14 mouse cellular contexts compared by ENCODE assay signal in the genomic region with DNA sequence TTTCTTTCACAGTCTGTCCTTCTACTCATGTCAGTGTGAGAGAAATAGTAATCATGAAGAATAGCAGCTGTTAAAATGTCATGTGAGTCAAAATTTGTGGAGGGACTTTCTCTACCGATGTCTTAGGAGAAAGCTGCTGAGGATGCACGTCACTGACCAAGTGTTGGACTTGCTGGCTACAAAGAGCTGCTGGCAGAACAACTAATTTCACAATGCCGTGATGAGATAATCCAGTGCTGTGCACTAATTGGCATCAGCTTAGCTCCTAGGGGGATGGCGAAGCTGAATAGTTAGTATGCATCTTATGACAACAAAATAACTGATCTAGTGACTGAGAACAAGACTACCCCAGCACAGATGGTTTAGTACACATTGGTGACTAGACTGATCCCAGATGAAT. TPM values are rescaled to one million over a fixed set of nuclear protein-coding genes. Genes with fewer than 3 reads are reported as not detected.
DNase-seq lines count a peak whose midpoint lies in the region; ATAC-seq lines count a peak whose summit lies in the region.
"Had no signal": no experiment of that assay in that cellular context is flagged by ENCODE, and none has a peak within 500 bp of the region (broad histone marks: within the 10 kb centered on the region; RNA-seq: fewer than 3 reads in every experiment).

No protein-coding gene starts in this region.

- no peak overlapping the region for H3K27ac ChIP-seq in forebrain, embryonic 11.5 days (ENCODE audit: low read depth, low read length)
- no peak overlapping the region for H3K27ac ChIP-seq in kidney, embryonic 16.5 days (ENCODE audit: low read length)
- H3K27ac ChIP-seq: heart, embryonic 15.5 days; stomach, embryonic 15.5 days had no signal

- WGBS in forebrain, embryonic 11.5 days: 24% methylated on average over 4 of the region's 4 CpGs
- WGBS in kidney, embryonic 16.5 days: 57% methylated on average over 4 of the region's 4 CpGs

- ATAC-seq in forebrain, embryonic 11.5 days (replicated peaks; ENCODE audit: low FRiP score): peak; percentile 66
- ATAC-seq in kidney, embryonic 16.5 days (ENCODE audit: low FRiP score, low TSS enrichment): no peak

- no peak overlapping the region for H3K4me3 ChIP-seq in forebrain, embryonic 11.5 days (ENCODE audit: low read depth, low read length)
- no peak overlapping the region for H3K4me3 ChIP-seq in kidney, embryonic 16.5 days (ENCODE audit: low read length)
- H3K4me3 ChIP-seq: erythroblast, embryonic 14.5 days; heart, embryonic 15.5 days; stomach, embryonic 15.5 days had no signal

- H3K9ac ChIP-seq in forebrain, embryonic 11.5 days (ENCODE audit: low read length): no peak overlapping the region
- H3K9ac ChIP-seq in kidney, embryonic 16.5 days (replicated peaks; ENCODE audit: low read length): no peak overlapping the region
- H3K9ac ChIP-seq: heart, embryonic 15.5 days; stomach, embryonic 15.5 days had no signal

- no peaks in the 10 kb centered on the region for H3K27me3 ChIP-seq in forebrain, embryonic 11.5 days (ENCODE audit: control insufficient read depth, insufficient read depth, low read length)
- H3K27me3 ChIP-seq in kidney, embryonic 16.5 days (ENCODE audit: insufficient read depth, low read length): no peaks in the 10 kb centered on the region
- H3K27me3 ChIP-seq: heart, embryonic 15.5 days; stomach, embryonic 15.5 days had no signal

- H3K36me3 ChIP-seq in forebrain, embryonic 11.5 days (ENCODE audit: control insufficient read depth, insufficient read depth, low read length): no peaks in the 10 kb centered on the region
- H3K36me3 ChIP-seq in kidney, embryonic 16.5 days (ENCODE audit: insufficient read depth, low read length): no peaks in the 10 kb centered on the region
- H3K36me3 ChIP-seq: heart, embryonic 15.5 days; stomach, embryonic 15.5 days had no signal

- DNase-seq in layer of hippocampus, adult 9-11 months: peak; percentile 21
- no peak for DNase-seq in layer of hippocampus, postnatal 10 days (ENCODE audit: low spot score in 2 of 2)
- no peak for DNase-seq in forebrain, embryonic 11.5 days (ENCODE audit: low spot score)
- DNase-seq in gastrocnemius, adult 8-10 months (ENCODE audit: low spot score in 2 of 2): peak; percentile 20 to 27
- DNase-seq in lung, postnatal 36 days: peak; percentile 64
- no peak for DNase-seq in embryo, embryonic 10 days (ENCODE audit: low spot score)
- DNase-seq: kidney, adult 2 months; liver; right cerebral cortex, adult 18-20 months had no signal

- H3K9me3 ChIP-seq in forebrain, embryonic 11.5 days (ENCODE audit: control insufficient read depth, low read length): no peaks in the 10 kb centered on the region
- H3K9me3 ChIP-seq in kidney, embryonic 16.5 days (ENCODE audit: low read length): no peaks in the 10 kb centered on the region
- H3K9me3 ChIP-seq: heart, embryonic 15.5 days; stomach, embryonic 15.5 days had no signal

- H3K4me2 ChIP-seq in forebrain, embryonic 11.5 days (ENCODE audit: low read depth, low read length, severe bottlenecking): no peak overlapping the region
- H3K4me2 ChIP-seq in kidney, embryonic 16.5 days (replicated peaks; ENCODE audit: low read depth, low read length): no peak overlapping the region
- H3K4me2 ChIP-seq: heart, embryonic 15.5 days; stomach, embryonic 15.5 days had no signal

- H3K4me1 ChIP-seq in forebrain, embryonic 11.5 days (replicated peaks; ENCODE audit: control insufficient read depth, insufficient read depth, low read length): no peaks in the 10 kb centered on the region
- no peaks in the 10 kb centered on the region for H3K4me1 ChIP-seq in kidney, embryonic 16.5 days (ENCODE audit: insufficient read depth, low read length)
- H3K4me1 ChIP-seq: heart, embryonic 15.5 days; stomach, embryonic 15.5 days had no signal

RNA-seq across cellular contexts. Expression of gene Gm13691, which starts 34.9 kb away (rescaled TPM):
- 1 to 10 TPM; 1.4 to 1.7 TPM for total RNA-seq in layer of hippocampus, postnatal 10 days (2021)
- polyA plus RNA-seq in forebrain, embryonic 11.5 days (2014; fragmentation: Nextera tagmentation; extraction: Ambion mirVana): not detected in 2 replicates
- under 1 TPM in 3 of 4 experiments, not detected in 1; 0.65 to 0.91 (median 0.80) TPM for total RNA-seq in gastrocnemius, adult 8-10 months (2022)
- polyA plus RNA-seq in kidney, embryonic 16.5 days (2015; fragmentation: Nextera tagmentation; extraction: Ambion mirVana): not detected in 2 replicates
- polyA plus RNA-seq: cortical plate, adult 2 months; heart, embryonic 15.5 days; kidney, adult 2 months had no signal

RNA-seq across cellular contexts. Expression of gene Gm13697, which starts 40.7 kb away (rescaled TPM):
- 1 to 10 TPM; 1.4 to 1.7 TPM for total RNA-seq in layer of hippocampus, postnatal 10 days (2021)
- polyA plus RNA-seq in forebrain, embryonic 11.5 days (2014; fragmentation: Nextera tagmentation; extraction: Ambion mirVana): not detected in 2 replicates
- under 1 TPM in 3 of 4 experiments, not detected in 1; 0.65 to 0.91 (median 0.80) TPM for total RNA-seq in gastrocnemius, adult 8-10 months (2022)
- polyA plus RNA-seq in kidney, embryonic 16.5 days (2015; fragmentation: Nextera tagmentation; extraction: Ambion mirVana): not detected in 2 replicates
- polyA plus RNA-seq: cortical plate, adult 2 months; heart, embryonic 15.5 days; kidney, adult 2 months had no signal

RNA-seq across cellular contexts. Expression of gene Gm13694, which starts 46.5 kb away (rescaled TPM):
- 1 to 10 TPM; 1.4 to 1.7 TPM for total RNA-seq in layer of hippocampus, postnatal 10 days (2021)
- not detected in 2 replicates for polyA plus RNA-seq in forebrain, embryonic 11.5 days (2014; fragmentation: Nextera tagmentation; extraction: Ambion mirVana)
- under 1 TPM in 3 of 4 experiments, not detected in 1; 0.65 to 0.91 (median 0.80) TPM for total RNA-seq in gastrocnemius, adult 8-10 months (2022)
- not detected in 2 replicates for polyA plus RNA-seq in kidney, embryonic 16.5 days (2015; fragmentation: Nextera tagmentation; extraction: Ambion mirVana)
- polyA plus RNA-seq: cortical plate, adult 2 months; heart, embryonic 15.5 days; kidney, adult 2 months had no signal

RNA-seq across cellular contexts. Expression of gene Gm13696, which starts 52.3 kb away (rescaled TPM):
- total RNA-seq in layer of hippocampus, postnatal 10 days (2021): 1 to 10 TPM; 1.4 to 1.7 TPM
- not detected in 2 replicates for polyA plus RNA-seq in forebrain, embryonic 11.5 days (2014; fragmentation: Nextera tagmentation; extraction: Ambion mirVana)
- under 1 TPM in 3 of 4 experiments, not detected in 1; 0.65 to 0.91 (median 0.80) TPM for total RNA-seq in gastrocnemius, adult 8-10 months (2022)
- not detected in 2 replicates for polyA plus RNA-seq in kidney, embryonic 16.5 days (2015; fragmentation: Nextera tagmentation; extraction: Ambion mirVana)
- polyA plus RNA-seq: cortical plate, adult 2 months; heart, embryonic 15.5 days; kidney, adult 2 months had no signal

RNA-seq across cellular contexts. Expression of gene Gm13695, which starts 58.1 kb away (rescaled TPM):
- total RNA-seq in layer of hippocampus, postnatal 10 days (2021): 1 to 10 TPM in 1 of 2 experiments, not detected in 1; 1.4 TPM
- not detected in 2 replicates for polyA plus RNA-seq in forebrain, embryonic 11.5 days (2014; fragmentation: Nextera tagmentation; extraction: Ambion mirVana)
- total RNA-seq in gastrocnemius, adult 8-10 months (2022): 1 to 10 TPM in 1 of 4 experiments, under 1 TPM in 2, not detected in 1; 0.65 to 5.6 (median 0.91) TPM
- not detected in 2 replicates for polyA plus RNA-seq in kidney, embryonic 16.5 days (2015; fragmentation: Nextera tagmentation; extraction: Ambion mirVana)
- polyA plus RNA-seq: cortical plate, adult 2 months; erythroblast, embryonic 14.5 days; heart, embryonic 15.5 days; kidney, adult 2 months had no signal

Comparison
In these comparisons a context has a peak if more than half of its experiments do, and no peak if none do; other contexts are left out.
1. DNase-seq: peak in layer of hippocampus, adult 9-11 months (single experiment), gastrocnemius, adult 8-10 months (2 of 2) and lung, postnatal 36 days (single experiment); none in layer of hippocampus, postnatal 10 days (0 of 2), forebrain, embryonic 11.5 days (single experiment) and embryo, embryonic 10 days (single experiment).